Mouse (Mus musculus) MEL (cell line): ENCODE results near the gene Pkmyt1.

ENCODE experiments used
- CHD2 ChIP-seq: IDR thresholded peaks from 2 replicates; pipeline ENCODE4 v1.6.1; 2011; ENCODE audit warnings: low read length, improper control_type of control experiment
- CTCF ChIP-seq, 3 experiments: IDR thresholded peaks in 2 of 3; conservative IDR thresholded peaks in 1 of 3; 2 replicates each; pipeline ENCODE4 v1.5.1; 2011 to 2012; ENCODE audit warnings: low read length in 3 of 3, low read depth in 2 of 3, mild to moderate bottlenecking in 2 of 3, improper control_type of control experiment in 1 of 3, inconsistent platforms in 1 of 3, mixed read lengths in 1 of 3, moderate library complexity in 1 of 3; ENCODE audit not compliant: control insufficient read depth in 1 of 3, insufficient read depth in 1 of 3, poor library complexity in 1 of 3, severe bottlenecking in 1 of 3
- EP300 ChIP-seq, 2 experiments: IDR thresholded peaks; 2 replicates each; pipeline ENCODE4 v1.6.1; 2011; ENCODE audit warnings: improper control_type of control experiment in 2 of 2, low read length in 2 of 2, low read depth in 1 of 2, mild to moderate bottlenecking in 1 of 2
- HCFC1 ChIP-seq: IDR thresholded peaks from 2 replicates; pipeline ENCODE4 v1.6.1; 2012; ENCODE audit warnings: low read depth, mild to moderate bottlenecking, inconsistent platforms, low read length, improper control_type of control experiment, moderate library complexity
- NELFE ChIP-seq: IDR thresholded peaks from 2 replicates; pipeline ENCODE4 v1.6.1; 2011; ENCODE audit warnings: low read depth, low read length, improper control_type of control experiment
- NRF1 ChIP-seq: IDR thresholded peaks from 2 replicates; pipeline ENCODE4 v1.6.1; 2014; ENCODE audit warnings: low read depth, mild to moderate bottlenecking, inconsistent platforms, low read length, improper control_type of control experiment, moderate library complexity; ENCODE audit not compliant: poor library complexity, insufficient read depth, severe bottlenecking
- POLR2A ChIP-seq, 2 experiments: IDR thresholded peaks; 2 replicates each; pipeline ENCODE4 v1.6.1; 2011 to 2012; ENCODE audit warnings: low read length in 2 of 2, mild to moderate bottlenecking in 2 of 2, control low read depth in 1 of 2, improper control_type of control experiment in 1 of 2, low read depth in 1 of 2, moderate library complexity in 1 of 2; ENCODE audit not compliant: control insufficient read depth in 1 of 2, insufficient read depth in 1 of 2, poor library complexity in 1 of 2
- POLR2AphosphoS2 ChIP-seq: IDR thresholded peaks from 2 replicates; pipeline ENCODE4 v1.6.1; 2011; ENCODE audit warnings: low read length, improper control_type of control experiment
- RAD21 ChIP-seq: IDR thresholded peaks from 2 replicates; pipeline ENCODE4 v1.6.1; 2011; ENCODE audit warnings: mild to moderate bottlenecking, low read depth, low read length, improper control_type of control experiment
- SIN3A ChIP-seq: IDR thresholded peaks from 2 replicates; pipeline ENCODE4 v1.6.1; 2012; ENCODE audit warnings: low read length, improper control_type of control experiment, inconsistent platforms
- TAL1 ChIP-seq: IDR thresholded peaks from 2 replicates; pipeline ENCODE4 v1.6.1; 2012; ENCODE audit warnings: mild to moderate bottlenecking, inconsistent platforms, low read length, moderate library complexity, mixed read lengths
- TCF12 ChIP-seq: IDR thresholded peaks from 2 replicates; pipeline ENCODE4 v1.6.1; 2014; ENCODE audit warnings: low read depth, mild to moderate bottlenecking, inconsistent platforms, low read length, improper control_type of control experiment, moderate library complexity
- USF1 ChIP-seq: IDR thresholded peaks from 2 replicates; pipeline ENCODE4 v1.6.1; 2014; ENCODE audit warnings: low read depth, mild to moderate bottlenecking, inconsistent platforms, low read length, improper control_type of control experiment, moderate library complexity
- ZC3H11A ChIP-seq: IDR thresholded peaks from 2 replicates; pipeline ENCODE4 v1.6.1; 2012; ENCODE audit warnings: low read depth, mild to moderate bottlenecking, inconsistent platforms, low read length, improper control_type of control experiment

DNA sequence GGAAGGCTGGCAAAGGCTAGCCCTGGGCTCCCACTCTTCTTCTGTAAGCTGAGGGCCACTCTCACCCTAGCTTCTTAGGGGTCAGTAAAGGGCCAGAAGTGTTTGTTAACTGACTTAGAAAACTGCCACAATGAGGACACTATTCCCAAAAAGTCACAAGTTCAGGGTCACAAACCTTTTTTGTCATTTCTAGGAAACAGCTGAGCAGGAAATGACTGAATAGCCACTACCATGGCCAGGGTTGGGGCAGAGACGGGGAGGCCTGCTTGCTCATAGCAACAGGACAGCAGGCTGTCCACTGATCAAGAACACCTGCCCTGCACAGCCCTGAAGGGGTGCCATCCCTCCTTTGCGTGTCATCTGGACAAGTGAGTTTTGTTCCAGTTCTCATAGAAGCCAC lies 51.0 kb downstream of the Pkmyt1 start:
- TF ChIP-seq RAD21 (no peak), CTCF (IDR thresholded peaks at IDR 0.05 in 2 of 3, conservative IDR thresholded peaks at IDR 0.05 in 1 of 3; ENCODE audit: control insufficient read depth in 1 of 3, insufficient read depth in 1 of 3, low read depth in 2 of 3, low read length in 3 of 3, poor library complexity in 1 of 3, severe bottlenecking in 1 of 3) (no peak), TCF12 (no peak), EP300 (IDR thresholded peaks at IDR 0.05; ENCODE audit: low read depth in 1 of 2, low read length in 2 of 2) (no peak), POLR2A (IDR thresholded peaks at IDR 0.05; ENCODE audit: control insufficient read depth in 1 of 2, insufficient read depth in 1 of 2, low read depth in 1 of 2, low read length in 2 of 2, poor library complexity in 1 of 2) (no peak), POLR2AphosphoS2 (no peak), ZC3H11A (no peak), USF1 (no peak), HCFC1 (no peak), TAL1 (no peak), NRF1 (no peak), CHD2 (no peak), SIN3A (no peak), NELFE (no peak)
